Mouse (Mus musculus): Measurements from ENCODE around the gene Akr1b8.
"Not testable (repeated sequence)": the region's sequence is repeated elsewhere in the genome, so short reads cannot be mapped to it uniquely, and the experiment has no call there.

Gene Akr1b8

GRCm38 (mm10) chr6:34353658-34354353, at the start of gene Akr1b8:
Gene Akr1b8 (plus strand): TSS chr6:34354119.
- DNase-seq, result no peak

GRCm38 (mm10) chr6:34304675-34305241, 49.2 kb upstream of the Akr1b8 start:
- DNase-seq, result no peak

GRCm38 (mm10) chr6:34306797-34307196, 47.1 kb upstream of the Akr1b8 start:
- no peak for DNase-seq

- no peak for DNase-seq
Measured at GRCm38 (mm10) chr6:34309526-34309925, 44.4 kb upstream of the Akr1b8 start.

- no peak for DNase-seq
Measured at GRCm38 (mm10) chr6:34310023-34310595, 43.8 kb upstream of the Akr1b8 start.

- DNase-seq, result no peak
Measured at GRCm38 (mm10) chr6:34313386-34313785, 40.5 kb upstream of the Akr1b8 start.

- DNase-seq, result no peak
Measured at GRCm38 (mm10) chr6:34313921-34314320, 40.0 kb upstream of the Akr1b8 start.

GRCm38 (mm10) chr6:34316854-34317771, 36.8 kb upstream of the Akr1b8 start, which contains the start of gene Akr1b3:
Gene Akr1b3 (minus strand): TSS chr6:34317478.
- DNase-seq, result peak; percentile 81 to 82

- DNase-seq, result peak; percentile 37 to 41
Measured at GRCm38 (mm10) chr6:34318172-34318571, 35.7 kb upstream of the Akr1b8 start.

GRCm38 (mm10) chr6:34318636-34319035, 35.3 kb upstream of the Akr1b8 start:
- DNase-seq, result no peak

GRCm38 (mm10) chr6:34322121-34322520, 31.8 kb upstream of the Akr1b8 start:
- DNase-seq, result no peak

GRCm38 (mm10) chr6:34331379-34331778, 22.5 kb upstream of the Akr1b8 start:
- no peak for DNase-seq

GRCm38 (mm10) chr6:34331804-34332203, 22.1 kb upstream of the Akr1b8 start:
- not testable (repeated sequence) for DNase-seq

GRCm38 (mm10) chr6:34334673-34335072, 19.2 kb upstream of the Akr1b8 start:
- no peak for DNase-seq

GRCm38 (mm10) chr6:34337799-34338198, 16.1 kb upstream of the Akr1b8 start:
- DNase-seq, result no peak

- DNase-seq, result no peak
Measured at GRCm38 (mm10) chr6:34341991-34342390, 11.9 kb upstream of the Akr1b8 start.

- DNase-seq, result no peak
Measured at GRCm38 (mm10) chr6:34342476-34342875, 11.4 kb upstream of the Akr1b8 start.

- no peak for DNase-seq
Measured at GRCm38 (mm10) chr6:34343426-34343825, 10.5 kb upstream of the Akr1b8 start.

- no peak for DNase-seq
Measured at GRCm38 (mm10) chr6:34344135-34344850, 9.6 kb upstream of the Akr1b8 start.

GRCm38 (mm10) chr6:34344935-34345334, 9.0 kb upstream of the Akr1b8 start:
- DNase-seq, result no peak

GRCm38 (mm10) chr6:34346096-34346898, 7.6 kb upstream of the Akr1b8 start:
- DNase-seq, result peak; percentile 75 to 77
